ENCODE assay signal across 22 mouse cellular contexts in the genomic region with DNA sequence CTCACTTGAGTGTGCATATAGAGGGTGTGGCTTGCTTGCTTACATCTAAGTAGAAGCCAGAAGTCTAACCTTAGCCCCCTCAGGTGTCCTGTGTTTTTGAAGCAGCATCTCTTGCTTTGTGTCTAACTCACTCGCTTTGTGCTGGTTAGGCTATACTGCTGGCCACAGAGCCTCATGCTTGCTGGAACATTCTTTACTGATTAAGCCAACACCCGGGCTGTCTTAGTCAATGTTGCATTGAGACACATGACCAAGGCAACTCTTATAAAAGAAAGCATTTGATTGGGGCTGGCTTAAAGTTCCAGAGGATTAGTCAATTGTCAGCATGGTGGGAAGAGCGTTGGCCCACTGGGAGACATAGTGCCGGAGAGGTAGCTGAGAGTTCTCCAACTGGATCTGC. TPM values are rescaled to one million over a fixed set of nuclear protein-coding genes. Genes with fewer than 3 reads are reported as not detected.
DNase-seq lines count a peak whose midpoint lies in the region; ATAC-seq lines count a peak whose summit lies in the region.
"Had no signal": no experiment of that assay in that cellular context is flagged by ENCODE, and none has a peak within 500 bp of the region (broad histone marks: within the 10 kb centered on the region; RNA-seq: fewer than 3 reads in every experiment).

No protein-coding gene starts in this region.

- no peaks in the 10 kb centered on the region for H3K27me3 ChIP-seq in liver, embryonic 12.5 days (replicated peaks)
- H3K27me3 ChIP-seq in liver, embryonic 15.5 days, result no peaks in the 10 kb centered on the region
- H3K27me3 ChIP-seq: embryonic facial prominence, embryonic 12.5 days; forebrain, embryonic 13.5 days; heart, embryonic 15.5 days; hindbrain, embryonic 13.5 days; intestine, embryonic 15.5 days had no signal

- H3K4me3 ChIP-seq in liver, embryonic 12.5 days, result no peak overlapping the region
- no peak overlapping the region for H3K4me3 ChIP-seq in liver, embryonic 15.5 days (replicated peaks)
- H3K4me3 ChIP-seq: embryonic facial prominence, embryonic 12.5 days; forebrain, embryonic 13.5 days; heart, adult 2 months; heart, embryonic 15.5 days; hindbrain, embryonic 13.5 days; intestine, embryonic 15.5 days had no signal

- WGBS in liver, embryonic 12.5 days (ENCODE audit: insufficient replicate concordance), result 95% methylated on average over 4 of the region's 4 CpGs
- 90% methylated on average over 4 of the region's 4 CpGs for WGBS in liver, embryonic 15.5 days (ENCODE audit: insufficient replicate concordance)

- H3K36me3 ChIP-seq in liver, embryonic 12.5 days, result peaks cover 88% of the 10 kb centered on the region
- peaks cover 75% of the 10 kb centered on the region for H3K36me3 ChIP-seq in liver, embryonic 15.5 days (replicated peaks)
- H3K36me3 ChIP-seq: hindbrain, embryonic 13.5 days had no signal

- no peak for DNase-seq in liver
- DNase-seq in adipocyte (ENCODE audit: low spot score), result peak; percentile 31
- DNase-seq in T-cell, adult 2 months (ENCODE audit: low spot score), result no peak
- DNase-seq in testis, postnatal 10 days (ENCODE audit: low spot score), result no peak
- DNase-seq: adrenal gland, adult 8-10 months; adrenal gland, postnatal 36 days; cerebellum, adult 11 months; cerebellum, adult 8-10 months; cerebellum, postnatal 14 days; forebrain, postnatal 0 days; heart, adult 2 months; heart, postnatal 14 days had no signal

- H3K9me3 ChIP-seq in liver, embryonic 12.5 days (replicated peaks), result no peaks in the 10 kb centered on the region
- H3K9me3 ChIP-seq in liver, embryonic 15.5 days (replicated peaks), result no peaks in the 10 kb centered on the region
- H3K9me3 ChIP-seq: forebrain, embryonic 13.5 days; G1E; heart, embryonic 15.5 days; hindbrain, embryonic 13.5 days; intestine, embryonic 15.5 days had no signal

- peak overlapping the region; percentile 32 for H3K4me2 ChIP-seq in liver, embryonic 12.5 days
- peak overlapping the region; percentile 11 for H3K4me2 ChIP-seq in liver, embryonic 15.5 days
- H3K4me2 ChIP-seq: embryonic facial prominence, embryonic 12.5 days; forebrain, embryonic 13.5 days; heart, embryonic 11.5 days; heart, embryonic 15.5 days; hindbrain, embryonic 13.5 days; intestine, embryonic 15.5 days had no signal

- peak overlapping the region; percentile 58 for H3K27ac ChIP-seq in liver, embryonic 12.5 days
- peak overlapping the region; percentile 29 for H3K27ac ChIP-seq in liver, embryonic 15.5 days (replicated peaks)
- H3K27ac ChIP-seq: embryonic facial prominence, embryonic 12.5 days; forebrain, embryonic 13.5 days; heart, adult 2 months; heart, embryonic 15.5 days; hindbrain, embryonic 13.5 days; intestine, embryonic 15.5 days had no signal

- ATAC-seq in liver, embryonic 12.5 days, result no peak
- no peak for ATAC-seq in liver, embryonic 15.5 days (ENCODE audit: insufficient read depth)
- ATAC-seq: activated CD4-positive, CD25-positive, alpha-beta regulatory T cell, adult 4 months; forebrain, embryonic 13.5 days; forebrain, postnatal 0 days; intestine, embryonic 15.5 days had no signal

- peak overlapping the region; percentile 98; the same call in 1 of the 2 replicates for H3K9ac ChIP-seq in liver, embryonic 12.5 days
- no peak overlapping the region for H3K9ac ChIP-seq in liver, embryonic 15.5 days
- H3K9ac ChIP-seq: embryonic facial prominence, embryonic 12.5 days; forebrain, embryonic 13.5 days; forebrain, postnatal 0 days; heart, embryonic 15.5 days; hindbrain, embryonic 13.5 days; intestine, embryonic 15.5 days had no signal

- peaks cover 90% of the 10 kb centered on the region for H3K4me1 ChIP-seq in liver, embryonic 12.5 days
- H3K4me1 ChIP-seq in liver, embryonic 15.5 days (replicated peaks), result peaks cover 74% of the 10 kb centered on the region
- H3K4me1 ChIP-seq: forebrain, embryonic 13.5 days; hindbrain, embryonic 13.5 days had no signal

RNA-seq across cellular contexts. Expression of gene Slc43a3, which starts 5.4 kb away (rescaled TPM):
- polyA plus RNA-seq in liver, embryonic 12.5 days (2016; fragmentation: Nextera tagmentation; extraction: Ambion mirVana), result 127 and 128 TPM in 2 replicates
- polyA plus RNA-seq in liver, embryonic 15.5 days (2015; fragmentation: Nextera tagmentation; extraction: Ambion mirVana), result 113 and 114 TPM in 2 replicates

RNA-seq across cellular contexts. Expression of gene Prg2, which starts 38.5 kb away (rescaled TPM):
- polyA plus RNA-seq in liver, embryonic 12.5 days (2016; fragmentation: Nextera tagmentation; extraction: Ambion mirVana), result 27.7 and 79.1 TPM in 2 replicates
- polyA plus RNA-seq in liver, embryonic 15.5 days (2015; fragmentation: Nextera tagmentation; extraction: Ambion mirVana), result 26.7 and 68.4 TPM in 2 replicates
- polyA plus RNA-seq: forebrain, embryonic 13.5 days; forebrain, postnatal 0 days; G1E had no signal

RNA-seq across cellular contexts. Expression of gene Prg3, which starts 46.2 kb away (rescaled TPM):
- polyA plus RNA-seq in liver, embryonic 12.5 days (2016; fragmentation: Nextera tagmentation; extraction: Ambion mirVana), result 3.1 and 7.1 TPM in 2 replicates
- polyA plus RNA-seq in liver, embryonic 15.5 days (2015; fragmentation: Nextera tagmentation; extraction: Ambion mirVana), result 1.8 and 6.4 TPM in 2 replicates
- polyA plus RNA-seq: activated CD4-positive, CD25-positive, alpha-beta regulatory T cell, adult 4 months; embryonic facial prominence, embryonic 12.5 days; forebrain, embryonic 13.5 days; forebrain, postnatal 0 days; heart, adult 2 months; heart, embryonic 15.5 days; hindbrain, embryonic 13.5 days; intestine, embryonic 15.5 days had no signal

RNA-seq across cellular contexts. Expression of gene Rtn4rl2, which starts 55.3 kb away (rescaled TPM):
- polyA plus RNA-seq in liver, embryonic 12.5 days (2016; fragmentation: Nextera tagmentation; extraction: Ambion mirVana), result 0.29 and 0.31 TPM in 2 replicates
- polyA plus RNA-seq in liver, embryonic 15.5 days (2015; fragmentation: Nextera tagmentation; extraction: Ambion mirVana), result 0.09 TPM in 2 replicates
- polyA plus RNA-seq: activated CD4-positive, CD25-positive, alpha-beta regulatory T cell, adult 4 months; G1E had no signal
